Mouse (Mus musculus) NIH3T3 (cell line): Measurements from ENCODE around the gene Clptm1.

ENCODE experiments used
- DNase-seq: peaks from one replicate; pipeline ENCODE4 v3.0.0-alpha.2; 2012; ENCODE audit warnings: low read depth

Gene Clptm1

DNA sequence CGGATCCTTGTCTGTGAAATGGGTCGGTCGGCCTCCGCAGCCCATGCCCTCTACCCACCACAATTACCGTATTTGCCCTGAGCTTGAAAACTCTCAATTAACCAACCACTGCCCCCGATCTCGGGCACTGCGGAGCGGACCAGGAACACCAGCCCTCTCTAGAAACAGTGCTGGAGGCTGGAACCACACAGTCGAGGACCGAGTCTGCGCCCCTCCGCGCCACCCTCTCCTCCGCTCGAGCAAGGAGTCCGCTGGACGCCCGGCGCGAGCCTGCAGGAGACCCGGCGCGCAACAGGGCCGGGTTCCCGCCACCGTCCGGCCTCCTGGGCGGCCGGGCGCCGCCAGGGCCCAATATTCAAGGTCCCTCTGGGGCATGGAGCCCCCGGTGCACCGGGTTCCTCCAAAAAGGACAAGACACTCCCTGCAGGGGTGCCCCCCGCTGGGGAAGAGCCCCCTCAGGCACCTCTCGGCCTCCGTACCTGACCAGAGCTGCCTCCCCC is 328 bp downstream of the Clptm1 start:
- no peak for DNase-seq

DNA sequence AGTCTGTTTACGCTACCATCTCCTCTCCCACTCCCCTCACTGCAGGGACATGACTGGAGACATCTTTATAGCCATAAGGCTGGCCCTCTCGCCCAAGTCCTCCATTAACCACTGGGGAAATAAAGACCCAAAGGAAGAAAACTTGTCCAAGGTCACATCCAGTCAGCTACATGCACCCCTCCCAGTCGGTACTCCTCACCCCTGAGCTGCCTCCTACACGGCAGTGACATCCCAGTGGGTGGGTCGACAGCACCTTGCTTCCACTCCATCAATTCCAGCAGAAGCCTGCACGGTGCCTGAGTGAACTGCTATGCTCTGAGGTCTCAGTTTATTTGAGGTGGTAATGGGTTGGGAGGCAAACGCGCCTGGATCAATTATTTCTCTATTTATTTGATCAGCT is 893 bp downstream of the Clptm1 start:
- no peak for DNase-seq

DNA sequence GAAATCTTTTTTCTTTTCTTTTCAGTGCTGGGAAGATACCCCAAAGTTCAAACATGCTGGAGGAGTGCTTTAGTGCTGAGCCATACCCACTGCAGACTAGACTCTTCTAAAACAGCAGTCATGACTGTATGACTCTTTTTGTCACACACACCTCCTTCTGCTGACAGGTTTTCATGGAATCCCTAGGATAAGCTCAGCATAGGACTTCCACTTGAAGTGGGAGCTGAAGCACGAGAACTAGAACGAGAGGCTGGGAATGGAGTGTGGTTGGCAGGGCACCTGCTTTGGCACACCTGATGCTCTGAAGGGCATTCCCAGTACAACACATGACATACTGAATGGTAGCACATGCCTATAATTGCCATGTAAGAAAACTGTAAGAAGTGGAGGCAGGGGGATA is 12.2 kb downstream of the Clptm1 start:
- no peak for DNase-seq

DNA sequence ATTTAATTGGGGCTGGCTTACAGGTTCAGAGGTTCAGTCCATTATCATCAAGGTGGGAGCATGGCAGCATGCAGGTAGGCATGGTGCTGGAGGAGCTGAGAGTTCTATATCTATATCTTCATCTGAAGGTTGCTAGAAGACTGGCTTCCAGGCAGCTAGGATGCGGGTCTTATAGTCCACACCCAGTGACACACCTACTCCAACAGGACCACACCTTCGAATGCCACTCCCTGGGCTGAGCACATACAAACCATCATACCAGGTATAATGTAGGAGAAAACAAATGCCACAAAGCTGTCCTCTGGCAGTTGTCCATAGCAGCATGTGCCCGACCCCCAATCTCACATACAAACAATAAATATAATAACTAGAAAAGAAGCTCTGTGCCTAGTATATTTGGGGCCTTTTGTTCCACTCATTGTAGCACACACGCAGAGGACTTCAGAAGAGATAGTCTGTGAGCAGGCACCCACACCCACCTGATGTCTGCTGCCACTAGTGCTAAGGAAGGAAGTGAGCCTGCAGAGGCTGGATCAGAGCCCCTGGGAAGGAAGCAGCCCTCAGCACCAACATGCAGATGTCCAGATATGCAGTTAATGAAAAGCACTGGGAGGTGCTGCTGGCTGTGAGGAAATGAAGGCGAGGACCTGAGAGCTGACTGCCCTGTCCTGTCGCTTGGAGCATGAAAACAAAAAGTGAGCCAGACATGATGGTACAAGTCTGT is 13.6 kb downstream of the Clptm1 start:
- no peak for DNase-seq

DNA sequence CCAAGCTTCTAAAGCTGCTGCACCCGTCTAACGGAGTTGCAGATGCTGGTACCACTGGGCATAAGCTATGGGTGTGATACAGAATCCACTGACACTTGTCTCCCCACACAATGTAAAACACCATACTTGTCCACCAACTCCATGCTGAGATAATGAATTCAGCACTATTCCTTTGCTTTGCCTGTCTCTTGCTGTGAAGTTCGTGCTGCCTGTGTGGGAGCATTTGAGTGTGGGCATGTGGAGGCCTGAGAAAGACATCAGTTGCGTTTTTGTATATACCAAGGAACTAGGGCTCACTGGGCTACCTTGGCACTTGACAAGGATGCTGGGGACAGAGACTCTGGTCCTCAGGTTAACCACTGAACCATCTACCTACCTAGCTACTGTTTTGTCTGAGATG is 23.6 kb downstream of the Clptm1 start:
- no peak for DNase-seq

DNA sequence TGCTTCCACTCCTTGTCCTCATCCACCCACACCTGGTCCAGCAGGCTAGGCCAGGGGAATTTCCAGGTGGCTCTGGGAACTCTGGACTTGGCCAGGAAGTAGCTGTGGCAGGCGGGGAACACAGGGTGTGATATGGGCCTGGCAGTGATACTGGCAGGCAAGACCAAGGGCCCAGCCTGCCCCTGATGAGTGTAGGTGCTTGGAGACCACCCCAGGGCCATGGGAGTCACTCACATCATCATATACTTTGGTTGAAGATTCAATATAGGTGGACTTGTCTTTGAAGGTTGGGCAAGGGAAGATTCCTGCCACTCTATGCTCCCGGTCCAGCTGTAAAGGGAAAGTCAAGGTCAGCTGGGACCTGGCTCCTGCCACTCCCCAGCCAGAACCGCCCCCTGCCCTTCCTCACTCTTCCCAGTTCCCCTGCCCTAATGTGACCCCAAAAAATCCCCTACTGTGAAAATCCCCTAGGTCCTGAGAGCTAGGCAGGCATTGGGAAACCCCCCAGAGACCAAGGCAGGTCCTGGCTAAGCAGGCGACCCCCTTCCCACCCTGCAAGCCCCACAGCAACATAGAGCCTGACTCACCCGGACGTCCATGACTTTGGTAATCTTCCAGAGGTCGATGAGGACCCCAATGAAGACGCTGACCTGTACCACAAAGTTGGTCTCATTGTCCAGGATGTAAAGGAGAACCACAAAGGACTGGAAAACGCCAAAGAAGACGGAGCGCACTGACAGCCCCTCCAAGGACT is 29.6 kb downstream of the Clptm1 start:
- no peak for DNase-seq

DNA sequence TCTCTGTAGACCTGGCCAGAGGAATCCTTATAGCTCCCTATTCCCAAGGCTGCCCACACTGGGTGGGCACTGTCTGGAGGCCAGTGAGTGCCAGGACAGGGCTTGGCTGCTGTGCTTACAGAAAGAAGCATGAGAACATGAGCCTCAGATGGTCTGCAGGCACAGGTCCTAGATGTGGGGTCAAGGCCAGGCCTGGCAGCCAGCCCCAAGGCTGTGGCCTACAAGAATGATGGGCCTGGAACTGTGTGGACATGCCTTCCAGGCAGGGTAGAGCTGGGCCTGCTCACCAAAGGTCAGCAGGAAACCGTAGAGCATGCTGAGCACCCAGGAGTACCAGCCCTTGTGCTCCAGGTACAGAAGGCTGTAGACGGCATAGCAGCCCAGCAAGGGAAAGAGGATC is 30.2 kb downstream of the Clptm1 start:
- DNase-seq = no peak

DNA sequence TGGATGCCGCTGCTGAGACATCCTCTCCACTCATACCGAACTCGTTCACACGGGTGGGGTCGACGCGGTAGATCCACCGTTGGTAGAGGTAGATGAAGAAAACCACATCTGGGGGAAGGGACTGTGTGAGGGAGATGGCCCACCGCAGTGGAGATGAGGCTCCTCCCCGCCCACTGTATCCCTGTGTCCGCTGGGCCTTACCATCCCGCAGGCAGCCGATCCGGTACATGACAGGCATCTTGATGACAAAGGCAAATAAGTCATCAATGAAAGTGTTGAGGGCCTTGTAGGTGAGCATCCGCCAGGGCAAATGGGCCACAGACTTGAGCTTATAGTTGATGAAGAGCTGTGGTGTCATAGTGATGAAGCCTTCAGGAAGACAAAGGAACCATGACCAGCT is 31.0 kb downstream of the Clptm1 start:
- no peak for DNase-seq

DNA sequence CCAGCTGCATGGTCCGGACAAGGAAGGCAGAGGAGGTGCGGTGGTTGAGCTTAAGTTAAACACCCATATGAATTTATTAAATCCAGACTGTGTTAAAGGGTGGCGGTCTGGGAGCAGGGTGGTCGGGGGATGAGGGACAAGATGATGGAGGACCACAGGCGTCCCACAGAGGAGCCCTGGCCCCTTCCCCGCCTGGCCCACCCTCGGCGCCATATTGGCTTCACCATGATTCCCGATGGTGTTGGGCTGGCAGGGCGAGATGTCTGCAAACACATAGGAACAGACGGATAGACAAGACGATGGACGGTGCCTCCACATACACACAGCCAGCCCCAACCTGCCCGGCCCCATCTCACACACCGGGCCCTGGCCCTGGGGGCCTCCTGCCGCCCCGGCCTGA is 31.6 kb downstream of the Clptm1 start:
- no peak for DNase-seq

DNA sequence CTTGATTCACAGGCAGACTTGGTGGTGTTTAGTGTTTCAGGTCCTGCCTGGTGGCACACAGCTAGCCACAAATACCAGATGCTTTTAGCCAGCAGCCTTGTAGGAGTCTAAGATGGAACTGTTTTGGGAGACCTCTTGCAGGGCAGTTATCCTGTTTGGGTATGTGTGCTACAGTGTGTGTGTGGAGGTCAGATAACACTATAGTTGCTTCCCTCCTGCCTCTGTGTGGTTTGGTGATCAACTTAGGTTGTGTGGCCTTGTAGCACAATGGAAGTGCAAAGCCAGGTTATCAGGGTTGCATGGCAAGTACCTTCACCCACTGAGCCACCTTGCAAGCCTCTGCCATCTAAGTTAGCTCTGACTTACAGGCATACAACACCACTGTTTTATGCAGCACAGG is 32.1 kb downstream of the Clptm1 start:
- no peak for DNase-seq

DNA sequence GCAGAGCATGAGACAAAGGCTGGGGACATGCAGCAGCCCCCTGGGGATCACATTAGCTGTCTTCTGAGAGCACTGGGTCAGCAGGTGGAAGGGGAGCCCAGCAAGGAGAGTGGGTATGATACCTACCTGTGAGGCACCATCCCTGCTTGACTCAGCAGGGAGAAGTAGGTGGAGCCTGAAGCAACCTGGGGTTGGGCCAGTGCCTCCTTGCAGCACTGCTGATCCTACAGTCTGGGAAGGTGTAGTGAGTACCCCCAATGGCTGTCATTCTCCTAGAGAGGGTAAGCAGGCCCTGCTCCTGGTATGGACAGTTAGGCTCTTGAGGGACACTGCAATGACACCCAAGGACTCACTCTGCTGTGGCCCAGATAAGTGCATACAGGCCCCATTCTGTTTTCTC is 32.6 kb downstream of the Clptm1 start:
- no peak for DNase-seq

DNA sequence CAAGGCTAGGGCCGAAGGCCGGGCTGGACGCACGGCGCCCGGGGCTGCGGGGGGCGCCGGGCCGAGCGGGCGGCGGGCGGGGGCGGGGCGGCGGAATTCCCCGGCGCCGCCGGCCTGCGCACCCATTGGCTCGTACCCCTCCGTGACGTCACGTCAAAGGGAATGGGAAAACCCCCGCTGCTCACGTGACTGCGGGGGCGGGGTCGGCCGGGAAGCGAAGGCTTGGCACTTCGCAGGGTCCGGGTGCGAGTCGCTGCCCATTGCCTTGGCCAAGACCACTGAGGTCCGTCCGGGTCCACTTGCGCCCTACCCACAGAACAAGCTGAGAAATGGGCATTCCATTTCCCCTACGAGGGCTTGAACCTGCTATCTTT is 35.5 kb downstream of the Clptm1 start, which contains the start of gene Relb:
Relb (minus strand) TSS at position 78 of the 374 bp plus-strand sequence.
- DNase-seq = peak; percentile 97

DNA sequence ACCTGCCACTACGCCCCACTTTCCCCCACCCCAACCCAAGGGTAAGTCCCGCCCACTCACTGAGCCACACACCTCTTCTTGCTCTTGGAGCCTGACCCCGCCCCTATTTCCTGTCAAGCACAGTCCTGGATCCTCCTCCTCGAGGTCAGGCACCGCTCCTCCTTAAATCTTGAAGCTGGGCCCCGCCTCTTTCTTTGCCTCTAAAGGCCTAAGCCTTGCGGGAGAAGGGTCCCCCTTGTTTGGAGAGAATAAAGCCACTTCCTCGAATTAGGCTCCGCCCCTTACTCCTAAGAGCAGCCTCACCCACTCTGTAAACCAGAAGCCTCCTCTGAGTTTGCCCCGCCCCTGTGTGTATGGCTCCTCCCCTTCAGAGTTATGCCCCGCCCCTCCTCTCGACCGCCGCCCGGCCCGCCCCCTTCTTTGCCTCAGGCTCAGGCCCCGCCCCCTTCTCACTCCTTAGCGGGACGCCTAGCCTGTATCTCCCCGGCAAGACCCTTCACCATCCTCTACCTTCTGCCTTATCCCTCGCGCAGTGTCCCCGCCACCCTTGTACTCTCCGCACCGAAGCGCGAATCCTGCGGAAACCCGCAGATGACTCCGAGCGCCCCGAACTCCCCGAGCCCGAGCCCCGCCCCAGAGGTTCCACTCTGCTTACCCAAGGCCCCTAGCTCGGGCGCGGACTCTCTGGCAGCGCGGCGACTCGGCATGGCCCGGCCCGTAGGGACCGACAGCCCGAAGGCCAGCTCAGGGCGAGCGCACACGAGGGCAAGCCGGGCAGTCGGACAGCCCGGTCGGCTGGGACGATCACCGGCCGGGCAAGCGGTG is 36.1 kb downstream of the Clptm1 start:
- peak; percentile 98 for DNase-seq

DNA sequence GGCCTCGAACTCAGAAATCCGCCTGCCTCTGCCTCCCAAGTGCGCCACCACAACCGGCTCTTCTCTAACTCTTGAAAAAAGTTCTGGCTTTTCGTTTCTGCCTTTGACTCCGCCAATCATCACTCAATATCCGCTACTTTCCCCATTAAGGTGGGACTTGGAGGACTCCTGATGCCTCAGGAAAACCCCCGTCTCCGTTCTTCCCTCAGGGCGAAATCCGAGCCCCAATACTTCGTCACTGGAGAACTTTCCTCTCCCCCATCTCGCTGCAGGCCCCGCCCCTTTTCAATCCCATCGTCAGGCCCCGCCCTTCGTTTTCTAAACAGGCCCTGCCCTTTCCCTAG is 36.7 kb downstream of the Clptm1 start:
- no peak for DNase-seq

DNA sequence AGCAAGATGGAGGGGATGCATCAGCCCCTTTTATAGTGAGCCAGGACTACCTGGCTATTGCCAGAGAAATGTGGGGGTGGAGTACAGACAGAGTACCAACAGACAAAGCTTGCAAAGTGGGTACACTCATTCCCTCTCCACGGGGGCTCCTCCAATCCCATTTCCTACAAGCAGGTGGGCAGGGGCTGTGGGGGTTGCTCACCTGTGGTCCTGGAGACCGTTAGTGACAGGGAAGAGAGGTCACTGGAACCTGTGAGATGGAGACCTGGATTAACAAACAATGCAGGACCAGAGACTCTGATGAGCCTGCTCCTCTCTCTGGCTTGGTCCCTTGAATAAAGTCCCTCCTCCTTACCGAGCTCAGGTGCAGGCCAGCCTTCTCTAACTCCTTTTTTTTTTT is 37.1 kb downstream of the Clptm1 start:
- no peak for DNase-seq

DNA sequence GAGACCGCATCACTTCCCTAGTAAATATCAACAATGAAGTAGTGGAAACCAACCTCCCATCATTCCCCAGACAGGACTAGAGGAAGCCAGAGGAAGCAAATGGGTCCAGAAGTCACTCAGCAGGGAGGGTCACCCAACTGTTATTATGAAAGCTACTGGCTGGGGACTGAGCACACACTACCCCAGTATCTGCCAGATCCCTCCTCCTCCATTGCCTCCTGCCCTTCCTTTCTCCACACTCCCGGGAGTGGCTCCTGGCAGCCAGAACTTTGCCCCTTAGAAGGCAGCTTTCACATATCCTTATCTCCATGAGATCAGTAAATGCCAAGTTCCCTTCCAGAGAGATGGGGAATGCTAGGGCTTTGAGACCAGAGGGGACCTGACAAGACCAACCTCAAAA is 41.4 kb downstream of the Clptm1 start:
- no peak for DNase-seq

DNA sequence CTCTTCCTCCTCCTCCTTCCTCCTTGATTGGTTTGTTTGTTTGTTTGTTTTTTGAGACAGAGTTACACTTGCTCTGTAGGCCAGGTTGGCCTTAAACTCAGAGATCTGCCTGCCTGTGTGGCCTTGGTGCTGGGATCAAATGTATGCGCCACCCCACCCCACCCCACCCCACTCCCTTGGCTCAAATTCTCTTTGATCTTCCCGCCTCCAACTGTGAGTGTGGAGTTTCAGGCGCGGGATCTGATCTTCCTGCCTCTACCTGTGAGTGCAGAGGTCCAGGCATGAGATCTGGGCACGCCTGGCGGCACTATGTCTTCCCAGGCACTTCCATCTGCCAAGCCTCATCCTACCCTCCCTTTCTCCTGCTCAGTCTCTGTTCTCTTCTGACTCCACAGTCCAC is 42.6 kb downstream of the Clptm1 start:
- no peak for DNase-seq

DNA sequence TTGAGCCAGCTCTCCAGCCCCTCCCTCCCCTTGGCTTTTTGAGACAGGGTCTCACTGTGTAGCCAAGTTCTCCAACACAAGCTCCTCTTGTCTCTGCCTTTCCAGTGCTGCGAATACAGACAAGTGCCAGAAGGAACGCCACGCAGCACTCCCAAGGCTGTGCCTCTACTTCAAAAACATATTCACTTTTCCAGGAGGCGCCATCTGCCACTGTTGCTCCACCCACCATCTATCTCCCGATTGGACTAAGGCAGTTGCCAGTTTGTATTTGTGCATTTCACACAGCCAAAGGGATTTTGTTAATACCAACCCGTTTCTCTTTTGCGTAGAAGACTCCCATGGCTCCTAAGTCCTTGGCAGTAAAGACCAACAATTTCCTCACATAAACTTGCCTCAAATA is 44.0 kb downstream of the Clptm1 start:
- DNase-seq = no peak

DNA sequence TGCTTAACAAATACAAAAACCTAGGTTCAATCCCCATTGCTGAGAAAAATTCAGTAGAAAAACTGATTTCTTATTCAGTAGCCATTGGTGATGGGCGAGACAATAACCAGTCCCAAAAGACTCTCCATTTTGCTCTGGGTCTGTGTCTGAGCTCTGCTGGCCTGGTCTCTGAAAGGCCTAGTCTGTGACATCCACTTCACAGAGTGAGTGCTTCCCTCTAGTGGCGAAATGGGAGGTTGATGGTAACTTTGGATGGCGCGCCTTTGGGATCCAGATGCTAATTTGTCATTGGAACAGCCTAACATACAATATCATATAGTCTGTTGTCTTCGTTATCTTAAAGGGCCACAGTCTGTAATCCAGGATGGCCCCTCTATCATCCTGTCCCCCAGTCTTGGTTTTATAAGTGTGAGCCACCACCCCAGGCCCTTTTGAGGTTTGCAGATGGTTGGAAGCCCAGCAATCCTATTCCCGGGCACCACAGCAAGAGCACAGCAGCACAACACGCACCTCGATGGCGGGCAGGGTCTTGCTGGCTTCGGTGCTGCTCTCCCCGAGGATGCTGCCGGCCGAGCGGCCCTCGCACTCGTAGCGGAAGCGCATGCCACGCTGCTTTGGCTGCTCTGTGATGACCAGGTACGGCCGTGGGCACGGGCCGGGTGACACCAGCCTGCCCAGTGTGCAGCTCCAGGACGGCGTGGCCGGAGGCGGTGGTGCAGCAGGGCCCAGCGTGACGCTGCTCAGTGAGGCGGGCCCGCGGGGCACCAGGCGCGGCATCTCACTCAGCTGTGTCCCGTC is 45.6 kb downstream of the Clptm1 start:
- DNase-seq = peak; percentile 87

DNA sequence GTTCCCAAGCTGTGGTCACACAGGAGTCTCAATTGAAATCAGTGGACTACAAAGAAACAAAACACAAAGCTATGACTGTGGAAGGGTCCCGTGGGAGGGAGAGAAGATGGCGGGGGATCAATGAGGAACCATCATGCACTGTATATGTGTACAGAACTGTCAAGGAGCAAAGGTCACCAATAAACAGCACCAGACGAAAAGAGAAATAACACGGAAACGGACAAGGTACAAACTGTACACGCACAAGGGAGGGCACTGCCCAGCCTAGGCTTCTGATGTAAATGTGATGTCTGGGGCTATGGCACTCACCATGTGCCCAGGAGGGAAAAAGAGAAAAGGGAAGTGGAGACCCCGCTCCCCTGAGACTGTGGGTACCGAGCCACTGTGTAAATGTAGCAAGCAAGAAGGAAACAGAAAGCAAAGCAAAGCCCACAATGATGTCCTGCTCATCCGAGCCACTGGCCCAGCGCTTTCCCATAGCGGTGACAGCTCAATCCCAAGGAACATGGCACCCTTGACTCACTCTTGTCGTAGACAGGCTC is 49.7 kb downstream of the Clptm1 start:
- no peak for DNase-seq

DNA sequence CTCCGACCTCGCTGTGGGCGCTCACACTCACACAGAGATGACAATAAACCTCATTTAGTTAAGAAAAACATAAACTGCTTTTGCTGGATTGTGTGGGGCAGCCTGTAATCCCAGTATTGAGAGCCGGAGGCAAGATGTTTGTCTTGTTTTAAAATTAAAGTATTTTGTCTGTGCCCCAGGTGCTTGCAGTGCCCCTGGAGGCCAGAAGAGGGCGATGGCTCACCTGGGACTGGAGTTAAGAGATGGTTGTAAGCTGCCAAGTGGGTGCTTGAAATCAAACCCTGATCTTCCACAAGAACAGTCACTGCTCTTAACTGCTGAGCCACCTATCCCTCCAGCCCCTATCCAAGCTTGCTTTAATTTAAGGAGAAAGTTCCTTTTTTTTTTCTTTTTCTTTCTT is 53.9 kb downstream of the Clptm1 start:
- DNase-seq = no peak
